Mouse (Mus musculus) hindbrain, embryonic 13.5 days (tissue): ENCODE data around the gene Thsd7a. TPM values are rescaled to one million over a fixed set of nuclear protein-coding genes. Genes with fewer than 3 reads are reported as not detected.

Experiments used
- ATAC-seq: fragments of 200-750 bp; cut with Nextera tagmentation; 2 replicates; pipeline ENCODE4 v1.8.0; 2017; ENCODE audit warnings: moderate TSS enrichment; ENCODE audit not compliant: low FRiP score
- H3K27ac ChIP-seq: fragments of 300-500 bp; sonication (generic); 2 replicates; pipeline ENCODE4 v1.5.1; 2015; ENCODE audit warnings: inconsistent platforms, mild to moderate bottlenecking, moderate library complexity
- H3K27me3 ChIP-seq: fragments of 300-500 bp; sonication (generic); 2 replicates; pipeline ENCODE4 v1.6.1; 2015; ENCODE audit warnings: mild to moderate bottlenecking, inconsistent platforms
- H3K36me3 ChIP-seq: fragments of 300-500 bp; sonication (generic); 2 replicates; pipeline ENCODE4 v1.6.1; 2015; ENCODE audit warnings: mild to moderate bottlenecking, inconsistent platforms
- H3K4me1 ChIP-seq: fragments of 300-500 bp; sonication (generic); replicated peaks from 2 replicates; pipeline ENCODE4 v1.6.1; 2015; ENCODE audit warnings: inconsistent platforms
- H3K4me2 ChIP-seq: fragments of 300-500 bp; sonication (generic); 2 replicates; pipeline ENCODE4 v1.6.1; 2015; ENCODE audit warnings: inconsistent platforms, mild to moderate bottlenecking, moderate library complexity
- H3K4me3 ChIP-seq: fragments of 300-500 bp; sonication (generic); 2 replicates; pipeline ENCODE4 v1.5.1; 2015; ENCODE audit warnings: mild to moderate bottlenecking, inconsistent platforms
- H3K9ac ChIP-seq: fragments of 300-500 bp; sonication (generic); 2 replicates; pipeline ENCODE4 v1.6.1; 2015; ENCODE audit warnings: mild to moderate bottlenecking, inconsistent platforms
- H3K9me3 ChIP-seq: fragments of 300-500 bp; sonication (generic); 2 replicates; pipeline ENCODE4 v1.6.1; 2016; ENCODE audit warnings: inconsistent platforms
- WGBS: fragments of 180-500 bp; shearing (Covaris S2); methylation state at CpG from one replicate; pipeline ENCODE4 v1.1.7; 2015; 5-methylcytosine and 5-hydroxymethylcytosine counted together
- polyA plus RNA-seq: library from polyadenylated mRNA; unstranded; fragments of >200 nt; fragmentation: Nextera tagmentation; extraction: Ambion mirVana; gene quantifications from 2 replicates; pipeline ENCODE4 v1.2.1, GENCODE M21; 2015

The Thsd7a gene
- polyA plus RNA-seq, 1 experiment from 2014 or later: 61.7 TPM

GRCm38 (mm10) chr6:12481527-12482163 is 267.6 kb downstream of the Thsd7a start:
- peak overlapping the region; percentile 58; the same call in 1 of the 2 replicates for H3K27ac ChIP-seq
- WGBS: 53% methylated on average over 5 of the region's 5 CpGs
- no peak overlapping the region for H3K4me3 ChIP-seq
- H3K4me2 ChIP-seq: no peak overlapping the region
- no peak overlapping the region for H3K9ac ChIP-seq
- H3K36me3 ChIP-seq: no peaks in the 10 kb centered on the region
- 0 out of 2 replicates have a peak, but pooled peaks have one; percentile 46 for ATAC-seq
- no peaks in the 10 kb centered on the region for H3K27me3 ChIP-seq
- H3K9me3 ChIP-seq: no peaks in the 10 kb centered on the region
- peaks cover 5% of the 10 kb centered on the region; the same call in 1 of the 2 replicates for H3K4me1 ChIP-seq

- Histone ChIP-seq H3K4me2 (no peak overlapping the region), H3K27ac (no peak overlapping the region), H3K9ac (no peak overlapping the region), H3K4me1 (peaks cover 5% of the 10 kb centered on the region; the same call in 1 of the 2 replicates), H3K4me3 (no peak overlapping the region), H3K9me3 (no peaks in the 10 kb centered on the region), H3K36me3 (no peaks in the 10 kb centered on the region), H3K27me3 (no peaks in the 10 kb centered on the region)
- no peak for ATAC-seq
- 83% methylated on average over 1 of the region's 1 CpGs for WGBS
These were observed 270.9 kb downstream of the Thsd7a start for GRCm38 (mm10) chr6:12478359-12478758.

GRCm38 (mm10) chr6:12470935-12471334 is 278.3 kb downstream of the Thsd7a start:
- Histone ChIP-seq H3K27ac (no peak overlapping the region), H3K9ac (no peak overlapping the region), H3K4me3 (no peak overlapping the region), H3K27me3 (no peaks in the 10 kb centered on the region), H3K9me3 (no peaks in the 10 kb centered on the region), H3K4me2 (no peak overlapping the region), H3K4me1 (peaks cover 9% of the 10 kb centered on the region), H3K36me3 (0 out of 2 replicates have a peak, but pooled peaks cover 4% of the 10 kb centered on the region)
- WGBS: 88% methylated on average over 2 of the region's 2 CpGs
- no peak for ATAC-seq

- H3K27ac ChIP-seq: peak overlapping the region; percentile 55
- peaks cover 14% of the 10 kb centered on the region for H3K4me1 ChIP-seq
- no peak overlapping the region for H3K4me2 ChIP-seq
- H3K27me3 ChIP-seq: no peaks in the 10 kb centered on the region
- no peak overlapping the region for H3K9ac ChIP-seq
- WGBS: 44% methylated on average over 7 of the region's 7 CpGs
- H3K36me3 ChIP-seq: 0 out of 2 replicates have a peak, but pooled peaks cover 4% of the 10 kb centered on the region
- no peak overlapping the region for H3K4me3 ChIP-seq
- no peaks in the 10 kb centered on the region for H3K9me3 ChIP-seq
- peak; percentile 73 for ATAC-seq
These were observed 281.7 kb downstream of the Thsd7a start for GRCm38 (mm10) chr6:12467339-12468124.

GRCm38 (mm10) chr6:12458841-12459240 is 290.4 kb downstream of the Thsd7a start:
- WGBS: 94% methylated on average over 4 of the region's 4 CpGs
- Histone ChIP-seq H3K9ac (no peak overlapping the region), H3K4me1 (no peaks in the 10 kb centered on the region), H3K9me3 (no peaks in the 10 kb centered on the region), H3K27ac (no peak overlapping the region), H3K36me3 (no peaks in the 10 kb centered on the region), H3K27me3 (no peaks in the 10 kb centered on the region), H3K4me2 (no peak overlapping the region), H3K4me3 (no peak overlapping the region)
- ATAC-seq: no peak

GRCm38 (mm10) chr6:12457451-12457850 is 291.8 kb downstream of the Thsd7a start:
- no peak overlapping the region for H3K4me3 ChIP-seq
- H3K9ac ChIP-seq: no peak overlapping the region
- H3K27ac ChIP-seq: no peak overlapping the region
- 84% methylated on average over 1 of the region's 1 CpGs for WGBS
- no peaks in the 10 kb centered on the region for H3K9me3 ChIP-seq
- no peak overlapping the region for H3K4me2 ChIP-seq
- no peaks in the 10 kb centered on the region for H3K27me3 ChIP-seq
- no peak for ATAC-seq
- H3K36me3 ChIP-seq: no peaks in the 10 kb centered on the region
- no peaks in the 10 kb centered on the region for H3K4me1 ChIP-seq

GRCm38 (mm10) chr6:12454876-12455485 is 294.2 kb downstream of the Thsd7a start:
- ATAC-seq: no peak
- Histone ChIP-seq H3K9me3 (no peaks in the 10 kb centered on the region), H3K4me1 (no peaks in the 10 kb centered on the region), H3K9ac (no peak overlapping the region), H3K4me2 (no peak overlapping the region), H3K4me3 (no peak overlapping the region), H3K36me3 (no peaks in the 10 kb centered on the region), H3K27me3 (no peaks in the 10 kb centered on the region), H3K27ac (no peak overlapping the region)
- WGBS: 89% methylated on average over 1 of the region's 1 CpGs

- no peak for ATAC-seq
- no peak overlapping the region for H3K27ac ChIP-seq
- no peak overlapping the region for H3K9ac ChIP-seq
- H3K36me3 ChIP-seq: no peaks in the 10 kb centered on the region
- H3K9me3 ChIP-seq: no peaks in the 10 kb centered on the region
- no peak overlapping the region for H3K4me2 ChIP-seq
- no peak overlapping the region for H3K4me3 ChIP-seq
- H3K4me1 ChIP-seq: no peaks in the 10 kb centered on the region
- 76% methylated on average over 3 of the region's 3 CpGs for WGBS
- H3K27me3 ChIP-seq: no peaks in the 10 kb centered on the region
These were observed 295.1 kb downstream of the Thsd7a start for GRCm38 (mm10) chr6:12454132-12454531.

- Histone ChIP-seq H3K4me2 (no peak overlapping the region), H3K36me3 (no peaks in the 10 kb centered on the region), H3K27me3 (no peaks in the 10 kb centered on the region), H3K4me1 (no peaks in the 10 kb centered on the region), H3K9ac (no peak overlapping the region), H3K9me3 (no peaks in the 10 kb centered on the region), H3K4me3 (no peak overlapping the region), H3K27ac (no peak overlapping the region)
- WGBS: 58% methylated on average over 3 of the region's 3 CpGs
- ATAC-seq: no peak
These were observed 300.4 kb downstream of the Thsd7a start for GRCm38 (mm10) chr6:12448851-12449250.

- WGBS: 99% methylated on average over 2 of the region's 2 CpGs
- no peaks in the 10 kb centered on the region for H3K36me3 ChIP-seq
- no peaks in the 10 kb centered on the region for H3K27me3 ChIP-seq
- H3K4me1 ChIP-seq: no peaks in the 10 kb centered on the region
- no peak overlapping the region for H3K4me2 ChIP-seq
- no peak overlapping the region for H3K27ac ChIP-seq
- H3K9me3 ChIP-seq: no peaks in the 10 kb centered on the region
- no peak overlapping the region for H3K9ac ChIP-seq
- H3K4me3 ChIP-seq: no peak overlapping the region
- ATAC-seq: no peak
These were observed 303.7 kb downstream of the Thsd7a start for GRCm38 (mm10) chr6:12445486-12445885.

- no peaks in the 10 kb centered on the region for H3K36me3 ChIP-seq
- no peaks in the 10 kb centered on the region for H3K27me3 ChIP-seq
- no peak overlapping the region for H3K9ac ChIP-seq
- H3K4me2 ChIP-seq: no peak overlapping the region
- H3K4me3 ChIP-seq: no peak overlapping the region
- no peak overlapping the region for H3K27ac ChIP-seq
- ATAC-seq: no peak
- no peaks in the 10 kb centered on the region for H3K4me1 ChIP-seq
- H3K9me3 ChIP-seq: no peaks in the 10 kb centered on the region
These were observed 309.6 kb downstream of the Thsd7a start for GRCm38 (mm10) chr6:12439561-12439960.

- no peak for ATAC-seq
- Histone ChIP-seq H3K4me1 (no peaks in the 10 kb centered on the region), H3K27me3 (no peaks in the 10 kb centered on the region), H3K9me3 (no peaks in the 10 kb centered on the region), H3K4me3 (no peak overlapping the region), H3K4me2 (no peak overlapping the region), H3K27ac (no peak overlapping the region), H3K36me3 (0 out of 2 replicates have a peak, but pooled peaks cover 3% of the 10 kb centered on the region), H3K9ac (no peak overlapping the region)
- 87% methylated on average over 10 of the region's 10 CpGs for WGBS
These were observed 330.1 kb downstream of the Thsd7a start for GRCm38 (mm10) chr6:12419070-12419469.
